Mouse (Mus musculus): ENCODE results near the gene Lhfpl2. TPM values are rescaled to one million over a fixed set of nuclear protein-coding genes. Genes with fewer than 3 reads are reported as not detected.

Gene Lhfpl2
- polyA plus RNA-seq, 1 experiment: 10.8 TPM

DNA sequence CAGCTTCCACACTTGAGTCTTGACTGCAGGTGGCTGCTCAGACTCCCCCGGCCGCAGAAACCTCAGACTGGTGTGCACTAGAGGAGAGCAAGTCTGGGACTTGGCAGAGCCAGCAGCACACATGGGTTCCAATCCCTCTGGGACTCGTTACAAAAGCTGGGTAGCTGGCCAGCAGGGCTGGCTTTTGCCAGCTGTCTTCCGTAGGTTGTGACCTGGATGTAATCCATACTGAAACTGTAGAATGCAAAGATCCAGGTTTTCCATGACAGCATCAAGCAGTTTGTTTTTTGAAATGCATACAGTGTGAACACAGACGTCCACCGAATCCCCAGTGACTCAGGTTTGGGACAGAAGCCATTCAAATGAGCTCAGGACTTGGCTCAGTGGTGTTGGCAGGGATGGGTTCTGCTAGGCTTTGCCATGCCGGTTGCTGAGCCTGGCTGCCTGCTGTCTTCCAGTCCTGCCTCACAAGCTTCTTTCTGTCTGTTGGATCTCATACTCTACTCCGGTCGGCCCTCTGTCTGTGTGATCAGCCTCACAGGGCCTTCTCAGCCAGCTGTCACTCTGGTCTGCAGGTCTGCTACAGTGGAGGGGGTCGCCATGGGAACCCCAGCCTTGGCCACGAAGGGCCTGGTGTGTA is 120.9 kb downstream of the Lhfpl2 start:
- Histone ChIP-seq H3K27ac (ENCODE audit: insufficient read depth, low read length) (no peak overlapping the region), H3K4me3 (ENCODE audit: insufficient read depth, low read length) (no peak overlapping the region), H3K4me1 (ENCODE audit: control insufficient read depth, insufficient read depth, low read length) (peaks cover 3% of the 10 kb centered on the region; the same call in 1 of the 2 replicates)
- no peak for TF ChIP-seq POLR2A (IDR thresholded peaks at IDR 0.05; ENCODE audit: extremely low read depth, insufficient read depth, low read length)

DNA sequence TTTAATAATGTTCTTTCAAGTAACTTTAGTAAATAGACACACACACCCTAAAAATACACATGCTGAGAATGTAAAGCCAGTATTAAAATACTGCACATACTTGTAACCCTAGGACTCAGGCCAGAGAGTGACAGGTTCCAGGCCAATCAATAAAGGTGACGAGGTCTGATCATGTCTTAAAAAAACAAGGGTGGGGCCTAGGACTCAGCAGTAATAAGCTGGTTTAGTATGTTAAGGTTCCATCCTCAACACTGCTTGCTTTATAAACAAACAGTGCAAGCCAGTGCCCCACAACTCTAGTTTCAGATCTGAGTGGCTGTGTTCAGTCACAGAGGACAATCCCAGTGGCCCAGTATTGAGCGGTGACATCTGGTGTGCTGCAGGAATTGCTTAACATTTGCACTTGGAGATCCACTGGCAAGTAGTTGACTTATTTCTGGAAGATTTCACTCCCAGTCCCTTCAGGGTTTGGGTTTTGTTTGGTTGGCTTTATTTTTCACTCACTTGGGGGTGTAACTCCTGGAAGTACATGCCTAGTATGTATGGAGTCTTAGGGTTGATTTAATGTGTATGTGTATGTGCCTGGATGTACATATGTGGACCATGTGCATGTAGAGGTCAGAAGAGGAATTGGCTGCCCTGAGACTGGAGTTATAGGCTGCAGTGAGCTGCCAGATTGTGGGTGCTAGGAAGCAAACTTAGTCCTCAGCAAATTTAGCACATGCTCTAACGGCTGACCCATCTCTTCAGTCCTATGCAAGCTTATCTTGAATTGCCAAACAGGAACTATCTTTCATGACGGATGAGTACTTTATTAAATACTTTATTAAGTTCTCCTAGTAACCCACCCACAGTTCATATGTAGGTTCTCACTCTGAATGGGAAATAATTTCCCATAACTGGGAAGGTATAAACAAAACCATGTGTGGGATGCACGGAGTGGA is 123.2 kb downstream of the Lhfpl2 start:
- Histone ChIP-seq H3K4me1 (ENCODE audit: control insufficient read depth, insufficient read depth, low read length) (peaks cover 10% of the 10 kb centered on the region), H3K27ac (ENCODE audit: insufficient read depth, low read length) (no peak overlapping the region), H3K4me3 (ENCODE audit: insufficient read depth, low read length) (no peak overlapping the region)
- no peak for TF ChIP-seq POLR2A (IDR thresholded peaks at IDR 0.05; ENCODE audit: extremely low read depth, insufficient read depth, low read length)
- TF ChIP-seq CTCF (IDR thresholded peaks at IDR 0.05; ENCODE audit: extremely low read depth, insufficient read depth, low read length): no peak

DNA sequence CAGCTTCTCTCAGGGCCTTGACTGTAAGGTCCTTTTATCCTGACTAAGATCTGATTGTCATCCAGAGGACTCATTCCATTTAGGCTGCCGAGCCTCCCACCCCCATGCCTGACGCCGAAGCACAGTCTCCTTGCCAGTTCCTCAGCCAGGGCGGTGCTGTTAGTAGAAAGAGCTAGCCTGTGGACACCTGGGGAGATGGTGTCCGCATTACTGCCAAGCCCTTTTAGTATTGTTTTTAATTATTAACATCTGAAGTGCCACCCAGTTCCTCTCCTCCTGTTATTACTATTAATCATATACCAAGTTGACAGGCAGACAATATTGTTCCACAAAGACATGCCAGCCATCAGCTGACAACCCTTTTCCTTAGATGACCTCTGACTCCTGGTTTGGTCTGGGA is 124.4 kb downstream of the Lhfpl2 start:
- no peak overlapping the region for H3K4me3 ChIP-seq (ENCODE audit: insufficient read depth, low read length)
- H3K4me1 ChIP-seq (ENCODE audit: control insufficient read depth, insufficient read depth, low read length): peaks cover 10% of the 10 kb centered on the region
- TF ChIP-seq CTCF (IDR thresholded peaks at IDR 0.05; ENCODE audit: extremely low read depth, insufficient read depth, low read length) (no peak), POLR2A (IDR thresholded peaks at IDR 0.05; ENCODE audit: extremely low read depth, insufficient read depth, low read length) (no peak)
- H3K27ac ChIP-seq (ENCODE audit: insufficient read depth, low read length): no peak overlapping the region

DNA sequence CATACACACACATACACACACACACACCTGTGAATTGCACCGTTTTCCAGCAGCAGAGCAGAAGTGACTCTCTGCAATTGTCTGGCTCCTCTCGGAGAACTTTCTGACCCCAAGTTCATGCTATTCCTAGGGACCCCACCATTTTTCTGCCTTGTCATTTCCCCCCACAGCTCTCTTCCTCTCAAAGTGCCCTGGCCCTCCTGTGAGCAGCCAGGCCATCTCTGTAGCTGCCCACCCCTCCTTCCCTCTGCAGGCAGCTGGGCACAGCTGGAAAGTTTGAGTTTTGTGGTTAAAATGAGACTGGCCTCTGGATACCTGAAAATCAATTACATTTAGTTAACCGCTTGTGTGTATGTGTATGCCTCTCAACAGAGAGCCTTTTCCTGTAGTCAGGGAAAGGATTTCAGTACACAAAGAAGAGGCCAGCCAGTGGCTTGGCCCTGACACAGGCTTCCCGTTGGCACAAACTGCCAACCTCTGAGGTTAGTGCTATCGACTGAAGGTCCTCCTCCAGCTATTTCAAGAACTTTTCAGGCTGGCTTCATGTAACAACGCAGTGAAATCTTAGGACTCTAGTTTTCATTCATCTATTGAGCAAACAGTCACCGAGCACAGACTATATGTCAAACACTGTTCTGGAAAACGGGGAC is 125.9 kb downstream of the Lhfpl2 start:
- H3K4me3 ChIP-seq (ENCODE audit: insufficient read depth, low read length): no peak overlapping the region
- H3K27ac ChIP-seq (ENCODE audit: insufficient read depth, low read length): no peak overlapping the region
- TF ChIP-seq CTCF (IDR thresholded peaks at IDR 0.05; ENCODE audit: extremely low read depth, insufficient read depth, low read length) (no peak), POLR2A (IDR thresholded peaks at IDR 0.05; ENCODE audit: extremely low read depth, insufficient read depth, low read length) (no peak)
- H3K4me1 ChIP-seq (ENCODE audit: control insufficient read depth, insufficient read depth, low read length): peaks cover 10% of the 10 kb centered on the region

DNA sequence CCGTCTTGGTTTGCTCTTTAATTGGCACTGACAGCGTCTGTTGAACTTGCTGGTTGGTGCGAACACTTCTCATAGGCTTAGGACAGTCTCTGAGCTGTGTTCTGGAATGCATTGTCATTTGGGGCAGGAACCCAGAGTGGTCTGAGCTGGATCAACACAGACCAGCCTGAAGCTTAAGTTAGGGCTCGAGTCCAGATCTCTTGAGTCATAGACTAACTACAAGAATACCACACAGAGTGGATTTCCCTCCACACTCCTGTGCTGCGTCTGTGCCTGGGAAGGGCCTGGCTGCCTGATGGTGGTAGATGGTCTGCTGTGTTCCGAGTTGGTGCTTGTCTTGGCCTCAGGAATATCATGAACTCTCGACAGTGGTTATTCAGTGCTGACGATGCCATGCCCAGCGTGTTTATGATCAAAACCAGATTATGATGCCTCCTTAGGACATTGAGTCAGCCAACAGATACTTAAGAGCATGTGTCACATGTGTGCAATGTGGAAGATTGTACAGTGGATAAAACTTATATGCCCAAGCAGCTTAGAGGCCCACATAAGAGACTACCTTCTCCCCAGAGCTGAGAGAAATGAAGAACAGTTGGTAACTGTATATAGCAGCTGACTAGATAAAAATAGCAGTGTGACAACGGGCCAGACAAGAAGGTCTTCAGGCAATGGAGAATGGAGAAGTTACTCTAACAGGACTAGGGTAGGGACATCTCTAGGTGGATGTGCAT is 127.3 kb downstream of the Lhfpl2 start:
- TF ChIP-seq POLR2A (IDR thresholded peaks at IDR 0.05; ENCODE audit: extremely low read depth, insufficient read depth, low read length): no peak
- no peak for TF ChIP-seq CTCF (IDR thresholded peaks at IDR 0.05; ENCODE audit: extremely low read depth, insufficient read depth, low read length)
- Histone ChIP-seq H3K27ac (ENCODE audit: insufficient read depth, low read length) (peak overlapping the region; percentile 5; the same call in 1 of the 2 replicates), H3K4me1 (ENCODE audit: control insufficient read depth, insufficient read depth, low read length) (peaks cover 8% of the 10 kb centered on the region), H3K4me3 (ENCODE audit: insufficient read depth, low read length) (no peak overlapping the region)

DNA sequence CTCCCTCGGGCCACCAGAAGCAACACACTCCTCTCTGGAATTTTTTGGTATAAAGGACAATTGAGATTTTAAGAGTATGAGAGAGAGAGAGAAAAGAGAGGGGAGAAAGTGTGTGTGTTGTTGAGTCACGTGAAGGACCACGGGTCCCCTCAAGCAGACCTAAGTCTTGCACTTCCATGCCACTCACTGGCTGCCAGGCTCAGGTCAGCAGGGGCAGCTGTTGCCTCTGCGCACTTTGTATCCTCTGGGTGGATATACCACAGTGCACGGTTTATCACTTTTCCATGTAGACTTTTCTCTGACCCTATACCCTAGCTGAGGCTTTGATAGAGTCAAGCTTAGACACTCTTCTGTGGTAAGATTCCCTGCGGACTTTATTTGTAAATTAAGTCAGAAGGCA is 128.0 kb downstream of the Lhfpl2 start:
- peaks cover 8% of the 10 kb centered on the region for H3K4me1 ChIP-seq (ENCODE audit: control insufficient read depth, insufficient read depth, low read length)
- no peak overlapping the region for H3K4me3 ChIP-seq (ENCODE audit: insufficient read depth, low read length)

DNA sequence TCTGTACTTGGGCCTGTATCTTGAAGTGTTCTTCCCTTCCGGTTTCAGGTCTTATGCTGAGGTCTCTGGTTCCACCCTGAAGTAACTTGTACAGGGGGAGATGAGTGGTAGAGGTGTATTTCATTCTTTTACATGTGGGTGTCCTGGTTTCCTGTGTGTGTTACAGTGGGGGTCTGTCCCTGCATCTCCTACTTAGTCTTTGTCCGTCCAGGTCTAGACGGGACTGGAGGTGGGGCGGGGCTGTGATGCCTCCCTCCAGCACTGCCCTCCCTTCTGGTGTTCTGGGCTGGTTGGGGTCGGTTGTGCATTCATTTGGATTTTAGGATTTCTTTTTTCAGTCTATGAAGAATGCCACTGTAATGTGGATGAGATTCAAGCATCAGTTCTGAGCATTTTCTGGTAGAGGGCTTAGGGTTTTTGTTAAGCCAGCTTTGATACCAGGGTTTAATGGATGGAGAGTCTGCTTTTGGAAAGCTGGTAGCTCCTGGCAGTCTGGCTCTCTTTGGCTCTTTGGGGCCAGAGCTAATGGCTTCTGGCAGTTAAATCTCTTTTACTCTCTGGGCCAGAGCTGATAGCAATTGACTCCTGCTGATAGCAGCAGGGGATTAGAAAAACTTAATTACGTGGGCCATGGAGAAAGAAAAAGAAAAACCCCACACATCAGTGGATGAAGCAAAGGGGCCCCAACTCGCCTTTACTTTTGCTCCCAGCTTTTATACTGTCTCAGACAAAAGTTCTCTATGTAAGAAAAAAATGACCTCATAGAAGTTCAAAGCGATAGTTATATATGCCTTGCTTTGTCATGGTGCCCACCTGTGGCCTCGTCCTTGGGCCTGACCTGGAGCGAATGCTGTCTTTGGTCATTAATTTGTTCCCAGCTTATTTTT is 130.8 kb downstream of the Lhfpl2 start:
- Histone ChIP-seq H3K27ac (ENCODE audit: insufficient read depth, low read length) (no peak overlapping the region), H3K4me1 (ENCODE audit: control insufficient read depth, insufficient read depth, low read length) (peaks cover 8% of the 10 kb centered on the region), H3K4me3 (ENCODE audit: insufficient read depth, low read length) (no peak overlapping the region)
- no peak for TF ChIP-seq POLR2A (IDR thresholded peaks at IDR 0.05; ENCODE audit: extremely low read depth, insufficient read depth, low read length)
- no peak for TF ChIP-seq CTCF (IDR thresholded peaks at IDR 0.05; ENCODE audit: extremely low read depth, insufficient read depth, low read length)

More for the DNA sequence above, 128.0 kb downstream of the Lhfpl2 start:
- TF ChIP-seq POLR2A (IDR thresholded peaks at IDR 0.05; ENCODE audit: extremely low read depth, insufficient read depth, low read length): no peak
- TF ChIP-seq CTCF (IDR thresholded peaks at IDR 0.05; ENCODE audit: extremely low read depth, insufficient read depth, low read length): no peak
- H3K27ac ChIP-seq (ENCODE audit: insufficient read depth, low read length): no peak overlapping the region

DNA sequence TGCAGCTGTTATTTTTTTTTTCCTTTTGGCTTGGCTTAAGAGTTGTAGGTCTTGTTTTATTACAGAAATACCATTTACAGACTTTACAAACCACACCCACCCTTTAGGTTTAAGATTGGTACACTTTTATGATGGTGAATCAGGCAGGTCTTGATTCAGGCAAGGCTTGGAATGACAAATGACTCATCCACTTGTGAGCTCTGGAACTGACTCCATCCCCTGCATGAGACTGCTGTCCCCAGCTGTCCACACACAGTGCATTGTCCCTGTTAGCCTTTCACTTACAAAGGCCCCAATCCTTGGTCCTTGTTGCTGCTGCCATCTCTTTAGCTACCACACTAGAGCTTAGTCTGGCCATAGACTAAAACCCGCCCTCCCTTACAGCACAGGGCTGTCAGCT is 132.8 kb downstream of the Lhfpl2 start:
- no peak overlapping the region for H3K27ac ChIP-seq (ENCODE audit: insufficient read depth, low read length)
- H3K4me1 ChIP-seq (ENCODE audit: control insufficient read depth, insufficient read depth, low read length): peaks cover 2% of the 10 kb centered on the region; the same call in 1 of the 2 replicates
- no peak overlapping the region for H3K4me3 ChIP-seq (ENCODE audit: insufficient read depth, low read length)
- no peak for TF ChIP-seq CTCF (IDR thresholded peaks at IDR 0.05; ENCODE audit: extremely low read depth, insufficient read depth, low read length)
- TF ChIP-seq POLR2A (IDR thresholded peaks at IDR 0.05; ENCODE audit: extremely low read depth, insufficient read depth, low read length): no peak

Measured in cortical plate, adult 2 months (tissue).